Mouse (Mus musculus): Measurements from ENCODE around the gene Mynn. TPM values are rescaled to one million over a fixed set of nuclear protein-coding genes. Genes with fewer than 3 reads are reported as not detected.
"Not testable (repeated sequence)": the region's sequence is repeated elsewhere in the genome, so short reads cannot be mapped to it uniquely, and the experiment has no call there.

Mynn gene
- 20.6 and 21.7 TPM in 2 replicates for polyA plus RNA-seq (2015; fragmentation: Nextera tagmentation; extraction: Ambion mirVana)

GRCm38 (mm10) chr3:30602065-30602739 is at the start of gene Mynn:
Gene Mynn (plus strand): TSS chr3:30602065.
- 0% methylated on average over 40 of the region's 40 CpGs for WGBS

GRCm38 (mm10) chr3:30553741-30554140 is 48.1 kb upstream of the Mynn start:
- H3K4me1 ChIP-seq (ENCODE audit: control insufficient read depth, insufficient read depth, low read length) = no peaks in the 10 kb centered on the region; the same call in 1 of the 2 replicates
- no peaks in the 10 kb centered on the region for H3K9me3 ChIP-seq (ENCODE audit: control insufficient read depth, low read length)
- H3K9ac ChIP-seq (ENCODE audit: low read depth, low read length) = no peak overlapping the region
- no peak overlapping the region for H3K27ac ChIP-seq (ENCODE audit: low read length)
- H3K4me2 ChIP-seq (ENCODE audit: low read depth, low read length) = no peak overlapping the region
- no peak overlapping the region for H3K4me3 ChIP-seq (ENCODE audit: low read length)
- H3K27me3 ChIP-seq (replicated peaks; ENCODE audit: control insufficient read depth, insufficient read depth, low read length) = no peaks in the 10 kb centered on the region
- H3K36me3 ChIP-seq (ENCODE audit: control insufficient read depth, insufficient read depth, low read length) = no peaks in the 10 kb centered on the region
- ATAC-seq = peak; percentile 56; the same call in 1 of the 2 replicates
- WGBS = 52% methylated on average over 6 of the region's 6 CpGs

More at GRCm38 (mm10) chr3:30602065-30602739, at the start of gene Mynn:
- peak within 1 kb of the TSS; percentile 95 for H3K9ac ChIP-seq (ENCODE audit: low read depth, low read length)
- peak within 1 kb of the TSS; percentile 91 for H3K4me3 ChIP-seq (ENCODE audit: low read length)
- H3K36me3 ChIP-seq (ENCODE audit: control insufficient read depth, insufficient read depth, low read length) = peaks cover 3% of the 10 kb centered on the region; the same call in 1 of the 2 replicates
- peak within 1 kb of the TSS; percentile 89 for H3K4me2 ChIP-seq (ENCODE audit: low read depth, low read length)
- ATAC-seq = peak; percentile 95
- H3K4me1 ChIP-seq (ENCODE audit: control insufficient read depth, insufficient read depth, low read length) = peaks cover 10% of the 10 kb centered on the region; the same call in 1 of the 2 replicates
- H3K9me3 ChIP-seq (ENCODE audit: control insufficient read depth, low read length) = no peaks in the 10 kb centered on the region
- 0 out of 2 replicates have a peak, but pooled peaks cover 3% of the 10 kb centered on the region for H3K27me3 ChIP-seq (replicated peaks; ENCODE audit: control insufficient read depth, insufficient read depth, low read length)
- H3K27ac ChIP-seq (ENCODE audit: low read length) = peak within 1 kb of the TSS; percentile 97

- Histone ChIP-seq H3K9me3 (ENCODE audit: control insufficient read depth, low read length) (no peaks in the 10 kb centered on the region), H3K36me3 (ENCODE audit: control insufficient read depth, insufficient read depth, low read length) (no peaks in the 10 kb centered on the region), H3K27me3 (replicated peaks; ENCODE audit: control insufficient read depth, insufficient read depth, low read length) (no peaks in the 10 kb centered on the region), H3K9ac (ENCODE audit: low read depth, low read length) (no peak overlapping the region), H3K4me3 (ENCODE audit: low read length) (no peak overlapping the region), H3K4me1 (ENCODE audit: control insufficient read depth, insufficient read depth, low read length) (no peaks in the 10 kb centered on the region), H3K27ac (ENCODE audit: low read length) (no peak overlapping the region), H3K4me2 (ENCODE audit: low read depth, low read length) (no peak overlapping the region)
- 43% methylated on average over 6 of the region's 6 CpGs for WGBS
- ATAC-seq = no peak
Measured at GRCm38 (mm10) chr3:30560677-30561314, 41.1 kb upstream of the Mynn start.

GRCm38 (mm10) chr3:30566333-30566732 is 35.5 kb upstream of the Mynn start:
- no CpG with 5 or more reads among the region's 2 CpGs for WGBS
- H3K36me3 ChIP-seq (ENCODE audit: control insufficient read depth, insufficient read depth, low read length); H3K4me2 ChIP-seq (ENCODE audit: low read depth, low read length); ATAC-seq; H3K27me3 ChIP-seq (replicated peaks; ENCODE audit: control insufficient read depth, insufficient read depth, low read length); H3K27ac ChIP-seq (ENCODE audit: low read length); H3K4me3 ChIP-seq (ENCODE audit: low read length); H3K4me1 ChIP-seq (ENCODE audit: control insufficient read depth, insufficient read depth, low read length); H3K9me3 ChIP-seq (ENCODE audit: control insufficient read depth, low read length); H3K9ac ChIP-seq (ENCODE audit: low read depth, low read length): not testable (repeated sequence)

GRCm38 (mm10) chr3:30573549-30573948 is 28.3 kb upstream of the Mynn start:
- H3K9ac ChIP-seq (ENCODE audit: low read depth, low read length) = no peak overlapping the region
- 14% methylated on average over 2 of the region's 2 CpGs for WGBS
- ATAC-seq = no peak
- no peaks in the 10 kb centered on the region for H3K9me3 ChIP-seq (ENCODE audit: control insufficient read depth, low read length)
- H3K4me1 ChIP-seq (ENCODE audit: control insufficient read depth, insufficient read depth, low read length) = no peaks in the 10 kb centered on the region
- H3K27ac ChIP-seq (ENCODE audit: low read length) = no peak overlapping the region
- H3K36me3 ChIP-seq (ENCODE audit: control insufficient read depth, insufficient read depth, low read length) = no peaks in the 10 kb centered on the region
- H3K4me2 ChIP-seq (ENCODE audit: low read depth, low read length) = no peak overlapping the region
- H3K27me3 ChIP-seq (replicated peaks; ENCODE audit: control insufficient read depth, insufficient read depth, low read length) = no peaks in the 10 kb centered on the region
- H3K4me3 ChIP-seq (ENCODE audit: low read length) = no peak overlapping the region

GRCm38 (mm10) chr3:30588865-30589264 is 13.0 kb upstream of the Mynn start:
- no peaks in the 10 kb centered on the region for H3K27me3 ChIP-seq (replicated peaks; ENCODE audit: control insufficient read depth, insufficient read depth, low read length)
- no peak overlapping the region for H3K27ac ChIP-seq (ENCODE audit: low read length)
- H3K9ac ChIP-seq (ENCODE audit: low read depth, low read length) = no peak overlapping the region
- ATAC-seq = no peak
- no peaks in the 10 kb centered on the region for H3K9me3 ChIP-seq (ENCODE audit: control insufficient read depth, low read length)
- no peak overlapping the region for H3K4me2 ChIP-seq (ENCODE audit: low read depth, low read length)
- 82% methylated on average over 6 of the region's 6 CpGs for WGBS
- H3K36me3 ChIP-seq (ENCODE audit: control insufficient read depth, insufficient read depth, low read length) = no peaks in the 10 kb centered on the region
- H3K4me3 ChIP-seq (ENCODE audit: low read length) = no peak overlapping the region
- H3K4me1 ChIP-seq (ENCODE audit: control insufficient read depth, insufficient read depth, low read length) = no peaks in the 10 kb centered on the region

GRCm38 (mm10) chr3:30592418-30592853 is 9.4 kb upstream of the Mynn start:
- Histone ChIP-seq H3K27ac (ENCODE audit: low read length) (peak overlapping the region; percentile 77), H3K9me3 (ENCODE audit: control insufficient read depth, low read length) (no peaks in the 10 kb centered on the region), H3K4me2 (ENCODE audit: low read depth, low read length) (no peak overlapping the region), H3K4me1 (ENCODE audit: control insufficient read depth, insufficient read depth, low read length) (no peaks in the 10 kb centered on the region), H3K36me3 (ENCODE audit: control insufficient read depth, insufficient read depth, low read length) (no peaks in the 10 kb centered on the region), H3K27me3 (replicated peaks; ENCODE audit: control insufficient read depth, insufficient read depth, low read length) (no peaks in the 10 kb centered on the region; the same call in 1 of the 2 replicates), H3K9ac (ENCODE audit: low read depth, low read length) (no peak overlapping the region), H3K4me3 (ENCODE audit: low read length) (no peak overlapping the region)
- ATAC-seq = peak; percentile 91
- 0% methylated on average over 2 of the region's 2 CpGs for WGBS

- H3K9ac ChIP-seq (ENCODE audit: low read depth, low read length) = no peak overlapping the region
- peaks cover 3% of the 10 kb centered on the region; the same call in 1 of the 2 replicates for H3K27me3 ChIP-seq (replicated peaks; ENCODE audit: control insufficient read depth, insufficient read depth, low read length)
- WGBS = 81% methylated on average over 4 of the region's 4 CpGs
- no peak overlapping the region for H3K27ac ChIP-seq (ENCODE audit: low read length)
- H3K9me3 ChIP-seq (ENCODE audit: control insufficient read depth, low read length) = no peaks in the 10 kb centered on the region
- no peaks in the 10 kb centered on the region for H3K4me1 ChIP-seq (ENCODE audit: control insufficient read depth, insufficient read depth, low read length)
- no peaks in the 10 kb centered on the region for H3K36me3 ChIP-seq (ENCODE audit: control insufficient read depth, insufficient read depth, low read length)
- 0 out of 2 replicates have a peak, but pooled peaks have one; percentile 6 for ATAC-seq
- no peak overlapping the region for H3K4me3 ChIP-seq (ENCODE audit: low read length)
- no peak overlapping the region for H3K4me2 ChIP-seq (ENCODE audit: low read depth, low read length)
Measured at GRCm38 (mm10) chr3:30593719-30594485, 8.0 kb upstream of the Mynn start.

All from intestine, embryonic 16.5 days (tissue).